Mouse (Mus musculus): ENCODE data around the gene Sod3.

DNA sequence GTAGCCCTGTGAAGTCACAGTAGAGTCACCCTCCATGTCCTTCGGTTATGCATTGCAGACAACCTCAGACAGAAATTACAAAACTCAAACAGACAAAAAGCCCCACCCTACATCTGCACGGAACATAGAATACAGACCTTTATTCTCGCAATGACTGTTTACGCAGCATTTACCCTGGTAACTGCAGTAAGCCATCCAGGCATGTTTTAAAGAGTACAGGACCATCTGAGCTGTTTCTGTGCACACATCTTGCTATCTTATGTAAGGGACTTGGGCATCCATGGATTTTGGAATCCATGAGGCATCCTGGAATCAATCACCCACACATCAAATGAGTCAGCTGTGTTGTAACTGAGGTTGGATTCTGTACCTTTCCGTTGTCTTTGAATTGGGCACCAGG is 2.3 kb downstream of the Sod3 start:
- TF ChIP-seq POLR2A (IDR thresholded peaks at IDR 0.05; ENCODE audit: extremely low read depth, insufficient read depth, low read length) = no peak
- TF ChIP-seq CTCF (IDR thresholded peaks at IDR 0.05; ENCODE audit: low read depth, low read length) = no peak

All from liver, adult 2 months (tissue).